15 mouse cellular contexts compared by ENCODE assay signal in genomic region chr17:15352869-15353610, GRCm38 (mm10). TPM values are rescaled to one million over a fixed set of nuclear protein-coding genes. Genes with fewer than 3 reads are reported as not detected.
DNase-seq lines count a peak whose midpoint lies in the region; ATAC-seq and TF ChIP-seq lines count a peak whose summit lies in the region.
"Had no signal": no experiment of that assay in that cellular context is flagged by ENCODE, and none has a peak within 500 bp of the region (broad histone marks: within the 10 kb centered on the region; RNA-seq: fewer than 3 reads in every experiment).

No protein-coding gene starts in this region.

- no peak overlapping the region for H3K9ac ChIP-seq in embryonic facial prominence, embryonic 14.5 days (ENCODE audit: low read depth, low read length)
- no peak overlapping the region for H3K9ac ChIP-seq in kidney, embryonic 16.5 days (replicated peaks; ENCODE audit: low read length)
- no peak overlapping the region for H3K9ac ChIP-seq in stomach, postnatal 0 days (ENCODE audit: low read length)

- no peaks in the 10 kb centered on the region for H3K36me3 ChIP-seq in embryonic facial prominence, embryonic 14.5 days (ENCODE audit: control insufficient read depth, insufficient read depth, low read length)
- no peaks in the 10 kb centered on the region for H3K36me3 ChIP-seq in embryonic facial prominence, embryonic 10.5 days (replicated peaks)
- no peaks in the 10 kb centered on the region for H3K36me3 ChIP-seq in kidney, embryonic 16.5 days (ENCODE audit: insufficient read depth, low read length)
- H3K36me3 ChIP-seq in splenic B cell, adult 2 months (ENCODE audit: control insufficient read depth, insufficient read depth, low read length, poor library complexity, severe bottlenecking) = no peaks in the 10 kb centered on the region
- no peaks in the 10 kb centered on the region for H3K36me3 ChIP-seq in stomach, postnatal 0 days (ENCODE audit: control insufficient read depth, insufficient read depth, low read length)

- no peak for TF ChIP-seq CTCF in stomach, postnatal 0 days (IDR thresholded peaks at IDR 0.05; ENCODE audit: low read depth)

- H3K27ac ChIP-seq in embryonic facial prominence, embryonic 14.5 days (replicated peaks; ENCODE audit: low read depth, low read length) = no peak overlapping the region
- no peak overlapping the region for H3K27ac ChIP-seq in embryonic facial prominence, embryonic 10.5 days (replicated peaks)
- no peak overlapping the region for H3K27ac ChIP-seq in kidney, embryonic 16.5 days (ENCODE audit: low read length)
- H3K27ac ChIP-seq in stomach, postnatal 0 days (replicated peaks) = no peak overlapping the region

- peak; percentile 47; the same call in 1 of the 2 replicates for ATAC-seq in embryonic facial prominence, embryonic 14.5 days (ENCODE audit: low read depth)
- ATAC-seq in kidney, embryonic 16.5 days (ENCODE audit: low FRiP score, low TSS enrichment) = peak; percentile 83
- ATAC-seq in stomach, postnatal 0 days (ENCODE audit: low FRiP score, low TSS enrichment) = no peak

- TF ChIP-seq EP300 in stomach, postnatal 0 days (optimal IDR thresholded peaks at IDR 0.05) = no peak

- no peaks in the 10 kb centered on the region for H3K9me3 ChIP-seq in embryonic facial prominence, embryonic 14.5 days (ENCODE audit: control insufficient read depth, low read length)
- no peaks in the 10 kb centered on the region for H3K9me3 ChIP-seq in embryonic facial prominence, embryonic 10.5 days
- H3K9me3 ChIP-seq in kidney, embryonic 16.5 days (ENCODE audit: low read length) = no peaks in the 10 kb centered on the region
- no peaks in the 10 kb centered on the region for H3K9me3 ChIP-seq in stomach, postnatal 0 days (ENCODE audit: control insufficient read depth, low read length)

- 51% methylated on average over 10 of the region's 10 CpGs for WGBS in embryonic facial prominence, embryonic 14.5 days
- WGBS in embryonic facial prominence, embryonic 10.5 days = 83% methylated on average over 10 of the region's 10 CpGs
- 46% methylated on average over 10 of the region's 10 CpGs for WGBS in kidney, embryonic 16.5 days
- 53% methylated on average over 10 of the region's 10 CpGs for whole genome bisulfite sequencing in stomach, postnatal 0 days

- H3K4me2 ChIP-seq in embryonic facial prominence, embryonic 14.5 days (ENCODE audit: low read depth, low read length) = no peak overlapping the region
- no peak overlapping the region for H3K4me2 ChIP-seq in kidney, embryonic 16.5 days (replicated peaks; ENCODE audit: low read depth, low read length)
- H3K4me2 ChIP-seq in stomach, postnatal 0 days (replicated peaks; ENCODE audit: low read depth) = no peak overlapping the region
- H3K4me2 ChIP-seq: heart, embryonic 11.5 days; liver, embryonic 11.5 days had no signal

- DNase-seq in embryonic facial prominence, embryonic 14.5 days (ENCODE audit: low spot score) = no peak
- no peak for DNase-seq in embryonic facial prominence, embryonic 10.5 days (ENCODE audit: low spot score)
- DNase-seq in kidney, postnatal 36 days = no peak
- DNase-seq in right cerebral cortex, adult 2 months (ENCODE audit: low spot score in 2 of 2) = peak; percentile 38 to 39
- no peak for DNase-seq in right cerebral cortex, postnatal 10 days (ENCODE audit: low spot score in 2 of 2)
- DNase-seq in splenic B cell, adult 2 months (ENCODE audit: low read depth, low spot score) = peak; percentile 81
- no peak for DNase-seq in stomach, postnatal 0 days (ENCODE audit: low spot score)
- DNase-seq: adrenal gland, postnatal 36 days; cerebellum, adult 11 months; embryo, embryonic 11 days; kidney, adult 2 months; right cerebral cortex, postnatal 14 days had no signal

- no peaks in the 10 kb centered on the region for H3K27me3 ChIP-seq in embryonic facial prominence, embryonic 14.5 days (replicated peaks; ENCODE audit: control insufficient read depth, insufficient read depth, low read length)
- H3K27me3 ChIP-seq in embryonic facial prominence, embryonic 10.5 days (replicated peaks; ENCODE audit: low read depth, poor library complexity, severe bottlenecking) = no peaks in the 10 kb centered on the region
- no peaks in the 10 kb centered on the region for H3K27me3 ChIP-seq in kidney, embryonic 16.5 days (ENCODE audit: insufficient read depth, low read length)
- H3K27me3 ChIP-seq in splenic B cell, adult 2 months (ENCODE audit: control insufficient read depth, insufficient read depth, low read length, poor library complexity, severe bottlenecking) = no peaks in the 10 kb centered on the region
- H3K27me3 ChIP-seq in stomach, postnatal 0 days (ENCODE audit: control insufficient read depth, insufficient read depth, low read length) = no peaks in the 10 kb centered on the region

- no peak overlapping the region for H3K4me3 ChIP-seq in embryonic facial prominence, embryonic 14.5 days (ENCODE audit: low read depth, low read length)
- no peak overlapping the region for H3K4me3 ChIP-seq in embryonic facial prominence, embryonic 10.5 days
- H3K4me3 ChIP-seq in kidney, embryonic 16.5 days (ENCODE audit: low read length) = no peak overlapping the region
- no peak overlapping the region for H3K4me3 ChIP-seq in stomach, postnatal 0 days (ENCODE audit: low read depth, low read length)

- no peaks in the 10 kb centered on the region; the same call in 1 of the 2 replicates for H3K4me1 ChIP-seq in embryonic facial prominence, embryonic 14.5 days (ENCODE audit: control insufficient read depth, insufficient read depth, low read length)
- no peaks in the 10 kb centered on the region for H3K4me1 ChIP-seq in embryonic facial prominence, embryonic 10.5 days
- H3K4me1 ChIP-seq in kidney, embryonic 16.5 days (ENCODE audit: insufficient read depth, low read length) = peaks cover 4% of the 10 kb centered on the region; the same call in 1 of the 2 replicates
- no peaks in the 10 kb centered on the region; the same call in 1 of the 2 replicates for H3K4me1 ChIP-seq in stomach, postnatal 0 days (replicated peaks; ENCODE audit: control insufficient read depth, insufficient read depth)

RNA-seq across cellular contexts. Expression of gene Dll1, which starts 23.6 kb away (rescaled TPM):
- 8.4 and 8.7 TPM in 2 replicates for polyA plus RNA-seq in embryonic facial prominence, embryonic 14.5 days (2014; fragmentation: Nextera tagmentation; extraction: Ambion mirVana)
- polyA plus RNA-seq in embryonic facial prominence, embryonic 10.5 days (2016; fragmentation: Nextera tagmentation; extraction: Ambion mirVana) = 13.2 and 22.1 TPM in 2 replicates
- 34.4 and 36.9 TPM in 2 replicates for polyA plus RNA-seq in kidney, embryonic 16.5 days (2015; fragmentation: Nextera tagmentation; extraction: Ambion mirVana)
- 3.5 and 4.4 TPM in 2 replicates for polyA plus RNA-seq in stomach, postnatal 0 days (2015; fragmentation: Nextera tagmentation; extraction: Ambion mirVana)

RNA-seq across cellular contexts. Expression of gene Fam120b, which starts 43.0 kb away (rescaled TPM):
- 23.1 and 24.7 TPM in 2 replicates for polyA plus RNA-seq in embryonic facial prominence, embryonic 14.5 days (2014; fragmentation: Nextera tagmentation; extraction: Ambion mirVana)
- polyA plus RNA-seq in embryonic facial prominence, embryonic 10.5 days (2016; fragmentation: Nextera tagmentation; extraction: Ambion mirVana) = 26.9 and 27.3 TPM in 2 replicates
- polyA plus RNA-seq in kidney, embryonic 16.5 days (2015; fragmentation: Nextera tagmentation; extraction: Ambion mirVana) = 31.4 and 32.4 TPM in 2 replicates
- 10.0 and 12.1 TPM in 2 replicates for polyA plus RNA-seq in stomach, postnatal 0 days (2015; fragmentation: Nextera tagmentation; extraction: Ambion mirVana)

Comparison
In these comparisons a context has a peak if more than half of its experiments do, and no peak if none do; other contexts are left out.
1. DNase-seq: peak in right cerebral cortex, adult 2 months (2 of 2) and splenic B cell, adult 2 months (single experiment); none in embryonic facial prominence, embryonic 14.5 days (single experiment), embryonic facial prominence, embryonic 10.5 days (single experiment), kidney, postnatal 36 days (0 of 2), right cerebral cortex, postnatal 10 days (0 of 2) and stomach, postnatal 0 days (single experiment).